Mouse (Mus musculus): ENCODE measurements around the gene Tmem248.

- TF ChIP-seq CTCF (IDR thresholded peaks at IDR 0.05; ENCODE audit: low read depth, low read length) = no peak
- TF ChIP-seq POLR2A (IDR thresholded peaks at IDR 0.05; ENCODE audit: borderline replicate concordance, low read depth, low read length) = no peak
Measured at GRCm38 (mm10) chr5:130197454-130197853, 19.4 kb upstream of the Tmem248 start.
